Mouse (Mus musculus) thymus, postnatal 4 days (tissue): ENCODE data around the gene Mrgprg.

Source experiments
- DNase-seq: peaks from one replicate; pipeline ENCODE4 v3.0.0; 2021

The Mrgprg gene

GRCm38 (mm10) chr7:143766893-143767292, at the start of gene Mrgprg:
Gene Mrgprg (minus strand): TSS chr7:143766993.
- no peak for DNase-seq

- DNase-seq, result peak; percentile 84
Measured at GRCm38 (mm10) chr7:143808909-143809308, 42.1 kb upstream of the Mrgprg start.

GRCm38 (mm10) chr7:143805199-143805624, 38.4 kb upstream of the Mrgprg start:
- no peak for DNase-seq

GRCm38 (mm10) chr7:143801195-143802065, 34.6 kb upstream of the Mrgprg start:
- DNase-seq, result no peak

- DNase-seq, result no peak
Measured at GRCm38 (mm10) chr7:143800770-143801169, 34.0 kb upstream of the Mrgprg start.

- DNase-seq, result no peak
Measured at GRCm38 (mm10) chr7:143798783-143799182, 32.0 kb upstream of the Mrgprg start.

- DNase-seq, result peak; percentile 74
Measured at GRCm38 (mm10) chr7:143793121-143793520, 26.3 kb upstream of the Mrgprg start.

GRCm38 (mm10) chr7:143792336-143792985, 25.7 kb upstream of the Mrgprg start:
- no peak for DNase-seq

- DNase-seq, result peak; percentile 76
Measured at GRCm38 (mm10) chr7:143783996-143784829, 17.4 kb upstream of the Mrgprg start, which contains the start of gene Mrgpre. Gene Mrgpre (minus strand): TSS chr7:143784500.

- peak; percentile 34 for DNase-seq
Measured at GRCm38 (mm10) chr7:143783378-143783995, 16.7 kb upstream of the Mrgprg start.

- DNase-seq, result no peak
Measured at GRCm38 (mm10) chr7:143777375-143777774, 10.6 kb upstream of the Mrgprg start.

- DNase-seq, result peak; percentile 65
Measured at GRCm38 (mm10) chr7:143776137-143776536, 9.3 kb upstream of the Mrgprg start.

- DNase-seq, result no peak
Measured at GRCm38 (mm10) chr7:143769461-143769860, 2.7 kb upstream of the Mrgprg start.

GRCm38 (mm10) chr7:143768267-143768666, 1.5 kb upstream of the Mrgprg start:
- DNase-seq, result no peak

GRCm38 (mm10) chr7:143764876-143765530, 1.8 kb downstream of the Mrgprg start:
- DNase-seq, result peak; percentile 71

- peak; percentile 48 for DNase-seq
Measured at GRCm38 (mm10) chr7:143763794-143764193, 3.0 kb downstream of the Mrgprg start.

- no peak for DNase-seq
Measured at GRCm38 (mm10) chr7:143758956-143759355, 7.8 kb downstream of the Mrgprg start.

GRCm38 (mm10) chr7:143757696-143758095, 9.1 kb downstream of the Mrgprg start:
- no peak for DNase-seq

GRCm38 (mm10) chr7:143757027-143757390, 9.8 kb downstream of the Mrgprg start:
- peak; percentile 89 for DNase-seq

- DNase-seq, result peak; percentile 39
Measured at GRCm38 (mm10) chr7:143756125-143757026, 10.4 kb downstream of the Mrgprg start, which contains the start of gene Osbpl5. Gene Osbpl5 (minus strand): TSS chr7:143756985.
